Mouse (Mus musculus) hindbrain, embryonic 11.5 days (tissue): ENCODE data around the gene Pde10a. TPM values are rescaled to one million over a fixed set of nuclear protein-coding genes. Genes with fewer than 3 reads are reported as not detected.

ENCODE experiments used
- ATAC-seq: fragments of 200-750 bp; cut with Nextera tagmentation; 2 replicates; pipeline ENCODE4 v1.8.0; 2017; ENCODE audit warnings: mild to moderate bottlenecking, moderate TSS enrichment, moderate library complexity; ENCODE audit not compliant: low FRiP score
- DNase-seq: peaks from one replicate; pipeline ENCODE4 v3.0.0-alpha.2; 2015; ENCODE audit warnings: low spot score
- H3K27ac ChIP-seq: fragments of 300-500 bp; sonication (generic); 2 replicates; pipeline ENCODE4 v1.5.1; 2014; ENCODE audit warnings: mild to moderate bottlenecking, low read depth, low read length
- H3K27me3 ChIP-seq: fragments of 300-500 bp; sonication (generic); 2 replicates; pipeline ENCODE4 v1.6.1; 2014; ENCODE audit warnings: mild to moderate bottlenecking, low read length, moderate library complexity, mixed read lengths; ENCODE audit not compliant: control insufficient read depth, insufficient read depth
- H3K36me3 ChIP-seq: fragments of 300-500 bp; sonication (generic); 2 replicates; pipeline ENCODE4 v1.6.1; 2014; ENCODE audit warnings: mild to moderate bottlenecking, low read length, moderate library complexity, mixed read lengths; ENCODE audit not compliant: control insufficient read depth, insufficient read depth
- H3K4me1 ChIP-seq: fragments of 300-500 bp; sonication (generic); replicated peaks from 2 replicates; pipeline ENCODE4 v1.6.1; 2014; ENCODE audit warnings: low read length, mixed read lengths; ENCODE audit not compliant: control insufficient read depth, insufficient read depth
- H3K4me2 ChIP-seq: fragments of 300-500 bp; sonication (generic); replicated peaks from 2 replicates; pipeline ENCODE4 v1.6.1; 2014; ENCODE audit warnings: mild to moderate bottlenecking, low read depth, low read length
- H3K4me3 ChIP-seq: fragments of 300-500 bp; sonication (generic); 2 replicates; pipeline ENCODE4 v1.5.1; 2014; ENCODE audit warnings: low read depth, low read length
- H3K9ac ChIP-seq: fragments of 300-500 bp; sonication (generic); 2 replicates; pipeline ENCODE4 v1.6.1; 2014; ENCODE audit warnings: low read depth, low read length
- H3K9me3 ChIP-seq: fragments of 300-500 bp; sonication (generic); 2 replicates; pipeline ENCODE4 v1.6.1; 2016; ENCODE audit warnings: low read length; ENCODE audit not compliant: control insufficient read depth
- WGBS: fragments of 180-500 bp; shearing (Covaris S2); extraction: QIAGEN DNeasy Blood & Tissue Kit; methylation state at CpG from one replicate; pipeline ENCODE4 v1.1.7; 2014; 5-methylcytosine and 5-hydroxymethylcytosine counted together
- polyA plus RNA-seq: library from polyadenylated mRNA; unstranded; fragments of >200 nt; fragmentation: Nextera tagmentation; extraction: Ambion mirVana; gene quantifications from 2 replicates; pipeline ENCODE4 v1.2.1, GENCODE M21; 2014

Gene Pde10a
- polyA plus RNA-seq, 1 experiment from 2014 or later: 7.6 TPM

- no peaks in the 10 kb centered on the region for H3K36me3 ChIP-seq
- ATAC-seq (peak; percentile 81), DNase-seq (peak; percentile 54)
- WGBS: 39% methylated on average over 14 of the region's 14 CpGs
- no peak overlapping the region for H3K9ac ChIP-seq
- no peak overlapping the region for H3K4me3 ChIP-seq
- no peak overlapping the region for H3K4me2 ChIP-seq
- no peaks in the 10 kb centered on the region for H3K27me3 ChIP-seq
- H3K9me3 ChIP-seq: no peaks in the 10 kb centered on the region
- peaks cover 2% of the 10 kb centered on the region; the same call in 1 of the 2 replicates for H3K4me1 ChIP-seq
- 0 out of 2 replicates have a peak overlapping the region, but pooled peaks have one; percentile 24 for H3K27ac ChIP-seq
Measured at GRCm38 (mm10) chr17:8961644-8962043, 436.5 kb downstream of the Pde10a start.

GRCm38 (mm10) chr17:8965177-8965576, 440.0 kb downstream of the Pde10a start:
- no peaks in the 10 kb centered on the region for H3K36me3 ChIP-seq
- peaks cover 2% of the 10 kb centered on the region; the same call in 1 of the 2 replicates for H3K4me1 ChIP-seq
- DNase-seq: no peak
- no peak overlapping the region for H3K4me3 ChIP-seq
- H3K27ac ChIP-seq: no peak overlapping the region
- ATAC-seq: no peak
- H3K27me3 ChIP-seq: no peaks in the 10 kb centered on the region
- H3K9me3 ChIP-seq: no peaks in the 10 kb centered on the region
- WGBS: 95% methylated on average over 6 of the region's 6 CpGs
- no peak overlapping the region for H3K4me2 ChIP-seq
- no peak overlapping the region for H3K9ac ChIP-seq

- 28% methylated on average over 12 of the region's 12 CpGs for WGBS
- H3K27ac ChIP-seq: no peak overlapping the region
- DNase-seq: no peak
Measured at GRCm38 (mm10) chr17:8972152-8972854, 447.1 kb downstream of the Pde10a start.

GRCm38 (mm10) chr17:8973331-8973730, 448.2 kb downstream of the Pde10a start:
- Histone ChIP-seq H3K9me3 (no peaks in the 10 kb centered on the region), H3K27ac (no peak overlapping the region), H3K4me2 (no peak overlapping the region), H3K27me3 (no peaks in the 10 kb centered on the region), H3K9ac (no peak overlapping the region), H3K4me3 (no peak overlapping the region), H3K4me1 (0 out of 2 replicates have a peak, but pooled peaks cover 2% of the 10 kb centered on the region), H3K36me3 (no peaks in the 10 kb centered on the region)
- 72% methylated on average over 5 of the region's 5 CpGs for WGBS
- DNase-seq (no peak), ATAC-seq (no peak)

More at GRCm38 (mm10) chr17:8972152-8972854, 447.1 kb downstream of the Pde10a start:
- Histone ChIP-seq H3K4me2 (no peak overlapping the region), H3K36me3 (no peaks in the 10 kb centered on the region), H3K9ac (no peak overlapping the region), H3K9me3 (no peaks in the 10 kb centered on the region), H3K4me1 (0 out of 2 replicates have a peak, but pooled peaks cover 2% of the 10 kb centered on the region), H3K27me3 (no peaks in the 10 kb centered on the region), H3K4me3 (no peak overlapping the region)
- no peak for ATAC-seq

- no peak for DNase-seq
- 0 out of 2 replicates have a peak, but pooled peaks cover 2% of the 10 kb centered on the region for H3K4me1 ChIP-seq
Measured at GRCm38 (mm10) chr17:8974423-8974822, 449.3 kb downstream of the Pde10a start.

GRCm38 (mm10) chr17:8974823-8975397, 449.7 kb downstream of the Pde10a start:
- no peaks in the 10 kb centered on the region for H3K27me3 ChIP-seq
- H3K9me3 ChIP-seq: no peaks in the 10 kb centered on the region
- no peak overlapping the region for H3K27ac ChIP-seq
- ATAC-seq (no peak), DNase-seq (no peak)
- 45% methylated on average over 6 of the region's 6 CpGs for WGBS
- H3K4me1 ChIP-seq: 0 out of 2 replicates have a peak, but pooled peaks cover 2% of the 10 kb centered on the region
- no peak overlapping the region for H3K4me2 ChIP-seq
- H3K36me3 ChIP-seq: no peaks in the 10 kb centered on the region
- H3K4me3 ChIP-seq: no peak overlapping the region
- H3K9ac ChIP-seq: no peak overlapping the region

More at GRCm38 (mm10) chr17:8974423-8974822, 449.3 kb downstream of the Pde10a start:
- no peaks in the 10 kb centered on the region for H3K27me3 ChIP-seq
- H3K4me2 ChIP-seq: no peak overlapping the region
- H3K9me3 ChIP-seq: no peaks in the 10 kb centered on the region
- ATAC-seq: no peak
- no peak overlapping the region for H3K4me3 ChIP-seq
- H3K36me3 ChIP-seq: no peaks in the 10 kb centered on the region
- H3K27ac ChIP-seq: no peak overlapping the region
- 64% methylated on average over 7 of the region's 7 CpGs for WGBS
- H3K9ac ChIP-seq: no peak overlapping the region

- DNase-seq (no peak), ATAC-seq (no peak)
- H3K4me1 ChIP-seq: 0 out of 2 replicates have a peak, but pooled peaks cover 2% of the 10 kb centered on the region
- no peak overlapping the region for H3K9ac ChIP-seq
- no peak overlapping the region for H3K27ac ChIP-seq
- H3K4me2 ChIP-seq: no peak overlapping the region
- 91% methylated on average over 6 of the region's 6 CpGs for WGBS
- no peak overlapping the region for H3K4me3 ChIP-seq
- no peaks in the 10 kb centered on the region for H3K27me3 ChIP-seq
- no peaks in the 10 kb centered on the region for H3K9me3 ChIP-seq
- H3K36me3 ChIP-seq: no peaks in the 10 kb centered on the region
Measured at GRCm38 (mm10) chr17:8976745-8977144, 451.6 kb downstream of the Pde10a start.

GRCm38 (mm10) chr17:8977271-8977670, 452.1 kb downstream of the Pde10a start:
- H3K9me3 ChIP-seq: no peaks in the 10 kb centered on the region
- ATAC-seq (no peak), DNase-seq (no peak)
- no peak overlapping the region for H3K4me3 ChIP-seq
- H3K9ac ChIP-seq: no peak overlapping the region
- no peaks in the 10 kb centered on the region for H3K36me3 ChIP-seq
- H3K4me1 ChIP-seq: 0 out of 2 replicates have a peak, but pooled peaks cover 2% of the 10 kb centered on the region
- no peak overlapping the region for H3K27ac ChIP-seq
- no peaks in the 10 kb centered on the region for H3K27me3 ChIP-seq
- WGBS: 77% methylated on average over 2 of the region's 2 CpGs
- H3K4me2 ChIP-seq: no peak overlapping the region
